Mouse (Mus musculus) cortical plate, adult 2 months (tissue): ENCODE measurements around the gene Shc3.

Experiments
- CTCF ChIP-seq: fragments of 200-500 bp; IDR thresholded peaks from 2 replicates; pipeline ENCODE4 v1.5.1; 2011; ENCODE audit warnings: mild to moderate bottlenecking, control low read depth, low read length; ENCODE audit not compliant: insufficient read depth; ENCODE audit errors: extremely low read depth
- POLR2A ChIP-seq: fragments of 200-500 bp; IDR thresholded peaks from 2 replicates; pipeline ENCODE4 v1.6.1; 2011; ENCODE audit warnings: mild to moderate bottlenecking, low read length, control low read depth; ENCODE audit not compliant: insufficient read depth; ENCODE audit errors: extremely low read depth

- TF ChIP-seq CTCF (no peak), POLR2A (no peak)
These were observed 79.0 kb downstream of the Shc3 start for GRCm38 (mm10) chr13:51490195-51490594.
